Mouse (Mus musculus) liver, embryonic 12.5 days (tissue): ENCODE data around the gene Ubqln4. TPM values are rescaled to one million over a fixed set of nuclear protein-coding genes. Genes with fewer than 3 reads are reported as not detected.

ENCODE experiments used
- ATAC-seq: fragments of 200-750 bp; cut with Nextera tagmentation; 2 replicates; pipeline ENCODE4 v1.8.0; 2017; ENCODE audit warnings: moderate number of reproducible peaks, mild to moderate bottlenecking, moderate library complexity
- H3K27ac ChIP-seq: fragments of 300-500 bp; sonication (generic); 2 replicates; pipeline ENCODE4 v1.5.1; 2016; ENCODE audit warnings: mild to moderate bottlenecking
- H3K27me3 ChIP-seq: fragments of 300-500 bp; sonication (generic); replicated peaks from 2 replicates; pipeline ENCODE4 v1.6.1; 2016; ENCODE audit warnings: mild to moderate bottlenecking, moderate library complexity
- H3K36me3 ChIP-seq: fragments of 300-500 bp; sonication (generic); 2 replicates; pipeline ENCODE4 v1.6.1; 2016; ENCODE audit warnings: mild to moderate bottlenecking, moderate library complexity
- H3K4me1 ChIP-seq: fragments of 300-500 bp; sonication (generic); 2 replicates; pipeline ENCODE4 v1.6.1; 2016
- H3K4me2 ChIP-seq: fragments of 300-500 bp; sonication (generic); 2 replicates; pipeline ENCODE4 v1.6.1; 2016; ENCODE audit warnings: mild to moderate bottlenecking, moderate library complexity
- H3K4me3 ChIP-seq: fragments of 300-500 bp; sonication (generic); 2 replicates; pipeline ENCODE4 v1.5.1; 2016; ENCODE audit warnings: mild to moderate bottlenecking, moderate library complexity
- H3K9ac ChIP-seq: fragments of 300-500 bp; sonication (generic); 2 replicates; pipeline ENCODE4 v1.6.1; 2016; ENCODE audit warnings: mild to moderate bottlenecking, moderate library complexity
- H3K9me3 ChIP-seq: fragments of 300-500 bp; sonication (generic); replicated peaks from 2 replicates; pipeline ENCODE4 v1.6.1; 2016; ENCODE audit warnings: mild to moderate bottlenecking, moderate library complexity
- WGBS: fragments of 180-500 bp; shearing (Covaris S2); methylation state at CpG from one replicate; pipeline ENCODE4 v1.1.7; 2016; ENCODE audit not compliant: insufficient replicate concordance; 5-methylcytosine and 5-hydroxymethylcytosine counted together
- microRNA counts: library from miRNA; unstranded; fragments of <30 nt; microRNA quantifications from one replicate; lab custom pipeline; 2017
- microRNA-seq: library from miRNA; unstranded; fragments of <30 nt; microRNA quantifications from one replicate; pipeline ENCODE4, GENCODE M21; 2017
- polyA plus RNA-seq: library from polyadenylated mRNA; unstranded; fragments of >200 nt; fragmentation: Nextera tagmentation; extraction: Ambion mirVana; gene quantifications from 2 replicates; pipeline ENCODE4 v1.2.1, GENCODE M21; 2016

Gene Ubqln4
- polyA plus RNA-seq, 1 experiment from 2014 or later, result 37.9 TPM

DNA sequence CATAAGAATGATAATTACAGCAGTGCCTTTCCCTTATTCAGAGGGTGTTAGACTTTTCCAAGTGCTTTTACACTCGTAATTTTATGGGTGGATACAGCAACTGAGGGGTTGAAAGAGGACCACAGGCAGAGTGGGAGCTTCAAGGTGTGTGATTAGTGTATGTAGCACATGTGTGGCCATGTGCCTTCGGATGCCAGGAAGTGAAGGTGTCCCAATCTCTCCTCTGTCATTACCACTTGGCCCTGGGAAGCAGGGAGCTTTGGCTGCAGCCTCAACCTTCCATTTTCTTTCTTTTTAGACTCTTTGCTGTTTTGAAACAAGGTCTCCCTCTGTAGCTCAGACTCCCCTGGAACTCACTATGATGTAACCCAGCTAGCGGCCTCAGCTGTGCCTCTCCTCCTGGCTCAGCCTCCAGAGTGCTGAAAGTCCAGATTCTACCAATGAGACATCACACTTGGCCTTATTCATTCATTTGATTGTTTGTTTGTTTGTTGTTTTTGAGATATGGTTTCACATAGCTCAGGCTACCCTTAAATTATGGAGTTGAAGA lies 63.5 kb downstream of the Ubqln4 start:
- Histone ChIP-seq H3K27me3 (no peaks in the 10 kb centered on the region; the same call in 1 of the 2 replicates), H3K4me1 (peaks cover 47% of the 10 kb centered on the region), H3K9ac (no peak overlapping the region), H3K27ac (no peak overlapping the region), H3K9me3 (no peaks in the 10 kb centered on the region), H3K4me3 (no peak overlapping the region), H3K36me3 (no peaks in the 10 kb centered on the region), H3K4me2 (no peak overlapping the region)
- no peak for ATAC-seq
- WGBS, result 71% methylated on average over 3 of the region's 3 CpGs

DNA sequence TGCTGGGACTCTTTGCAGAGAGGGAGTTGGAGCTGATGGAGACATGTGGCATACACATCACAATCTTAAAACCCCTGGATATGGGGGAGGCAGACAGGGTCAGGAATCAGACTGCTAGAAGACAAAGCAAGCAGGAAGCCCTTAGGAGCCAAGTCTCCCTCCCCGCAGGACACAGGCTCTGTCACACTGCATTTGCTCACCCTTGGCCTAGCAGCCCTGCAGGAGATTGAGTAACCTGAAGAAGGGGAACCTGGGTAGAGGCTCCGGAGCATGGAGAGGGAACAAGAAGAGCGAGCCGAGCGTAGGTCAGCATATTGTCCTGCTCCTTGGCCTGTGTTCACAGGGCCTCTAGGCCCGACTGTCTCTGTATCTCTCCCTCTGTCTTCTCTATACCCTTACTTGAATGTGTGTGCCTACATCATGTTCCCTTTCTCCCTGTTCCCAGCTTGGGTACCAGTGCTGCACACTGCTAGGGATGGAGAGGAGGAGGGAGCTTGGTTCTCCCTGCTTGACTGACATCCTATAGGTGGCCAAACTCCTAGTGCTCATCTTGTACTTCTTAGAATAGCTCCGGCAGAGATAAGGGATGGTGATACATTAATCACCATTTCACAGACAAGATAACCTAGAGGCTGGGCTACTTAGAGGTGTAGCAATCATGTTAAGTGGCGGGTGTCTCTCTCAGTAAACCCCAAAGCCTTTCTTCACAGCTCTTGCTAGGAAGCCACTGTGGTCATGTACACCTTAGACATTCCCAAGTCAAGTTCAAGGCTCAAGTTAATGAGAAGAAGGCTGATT lies 64.7 kb downstream of the Ubqln4 start:
- peak; percentile 28; the same call in 1 of the 2 replicates for ATAC-seq
- H3K9ac ChIP-seq, result no peak overlapping the region
- no peak overlapping the region for H3K4me3 ChIP-seq
- H3K27me3 ChIP-seq, result no peaks in the 10 kb centered on the region; the same call in 1 of the 2 replicates
- WGBS, result 49% methylated on average over 8 of the region's 8 CpGs
- H3K36me3 ChIP-seq, result no peaks in the 10 kb centered on the region
- H3K27ac ChIP-seq, result no peak overlapping the region
- H3K4me2 ChIP-seq, result no peak overlapping the region
- H3K9me3 ChIP-seq, result no peaks in the 10 kb centered on the region
- peaks cover 59% of the 10 kb centered on the region for H3K4me1 ChIP-seq

MicroRNA genes within 50 kb of the gene (microRNA counts, 519-probe panel; counts per million panel counts)
- 582 counts per million, percentile 70 among the panel's probes with 10 or more counts for microRNA mmu-miR-1905 (lab: Ali Mortazavi, UCI)

Small RNAs within 50 kb of the gene (microRNA-seq; reads per million reads assigned to microRNA genes)
- gene Mir1905, result not detected

Other genes with a start within 250 kb of the Ubqln4 start
- 93.8 and 96.4 TPM in 2 replicates for gene Glmp, start 228.7 kb upstream of the Ubqln4 start, polyA plus RNA-seq
- 1.6 and 2.0 TPM in 2 replicates for gene Tmem79, start 217.6 kb upstream of the Ubqln4 start, polyA plus RNA-seq
- 56.1 and 58.8 TPM in 2 replicates for gene Smg5, start 217.5 kb upstream of the Ubqln4 start, polyA plus RNA-seq
- 9.2 and 10.0 TPM in 2 replicates for gene Paqr6, start 189.2 kb upstream of the Ubqln4 start, polyA plus RNA-seq
- gene Bglap3, start 181.0 kb upstream of the Ubqln4 start, polyA plus RNA-seq, result 0.11 and 0.13 TPM in 2 replicates
- gene Bglap2, start 175.1 kb upstream of the Ubqln4 start, polyA plus RNA-seq, result not detected in 2 replicates
- not detected in 2 replicates for gene Bglap, start 169.3 kb upstream of the Ubqln4 start, polyA plus RNA-seq
- 104 and 115 TPM in 2 replicates for gene Pmf1, start 143.4 kb upstream of the Ubqln4 start, polyA plus RNA-seq
- gene Slc25a44, start 128.6 kb upstream of the Ubqln4 start, polyA plus RNA-seq, result 14.0 and 14.9 TPM in 2 replicates
- 14.4 and 17.6 TPM in 2 replicates for gene Sema4a, start 92.6 kb upstream of the Ubqln4 start, polyA plus RNA-seq
- 189 TPM in 2 replicates for gene Lmna, start 43.8 kb upstream of the Ubqln4 start, polyA plus RNA-seq
- 2.8 and 3.1 TPM in 2 replicates for gene Mex3a, start 21.4 kb upstream of the Ubqln4 start, polyA plus RNA-seq
- gene Rab25, start 5.5 kb upstream of the Ubqln4 start, polyA plus RNA-seq, result 0.70 TPM in 1 of 2 replicates, not detected in the other
- gene Lamtor2, start 684 bp upstream of the Ubqln4 start, polyA plus RNA-seq, result 101 and 102 TPM in 2 replicates
- gene Ssr2, start 22.1 kb downstream of the Ubqln4 start, polyA plus RNA-seq, result 172 and 177 TPM in 2 replicates
- 30.5 and 33.0 TPM in 2 replicates for gene Arhgef2, start 52.2 kb downstream of the Ubqln4 start, polyA plus RNA-seq
- gene Rxfp4, start 99.4 kb downstream of the Ubqln4 start, polyA plus RNA-seq, result not detected in 2 replicates
- 44.1 and 46.4 TPM in 2 replicates for gene Khdc4, start 132.0 kb downstream of the Ubqln4 start, polyA plus RNA-seq
- gene Rit1, start 163.1 kb downstream of the Ubqln4 start, polyA plus RNA-seq, result 36.0 and 36.4 TPM in 2 replicates
- 1.4 and 1.5 TPM in 2 replicates for gene Syt11, start 221.4 kb downstream of the Ubqln4 start, polyA plus RNA-seq